8 mouse cellular contexts compared by ENCODE assay signal in genomic region chr14:21847381-21848165, GRCm38 (mm10). TPM values are rescaled to one million over a fixed set of nuclear protein-coding genes. Genes with fewer than 3 reads are reported as not detected.
DNase-seq lines count a peak whose midpoint lies in the region; ATAC-seq and TF ChIP-seq lines count a peak whose summit lies in the region.

No protein-coding gene starts in this region.

- no peak for TF ChIP-seq CTCF in layer of hippocampus, adult 2 months (conservative IDR thresholded peaks at IDR 0.05)

- peaks cover 52% of the 10 kb centered on the region for H3K36me3 ChIP-seq in erythroblast, embryonic 14.5 days (ENCODE audit: control insufficient read depth)
- H3K36me3 ChIP-seq in liver, embryonic 12.5 days, result peaks cover 46% of the 10 kb centered on the region

- H3K4me1 ChIP-seq in erythroblast, embryonic 14.5 days (ENCODE audit: control insufficient read depth), result peaks cover 87% of the 10 kb centered on the region
- peaks cover 93% of the 10 kb centered on the region for H3K4me1 ChIP-seq in liver, embryonic 12.5 days

- H3K4me2 ChIP-seq in liver, embryonic 12.5 days, result peak overlapping the region; percentile 100

- peak overlapping the region; percentile 93 for H3K4me3 ChIP-seq in layer of hippocampus, adult 2 months
- peak overlapping the region; percentile 74 for H3K4me3 ChIP-seq in erythroblast, embryonic 14.5 days (replicated peaks)
- H3K4me3 ChIP-seq in liver, embryonic 12.5 days, result peak overlapping the region; percentile 74

- no peaks in the 10 kb centered on the region for H3K9me3 ChIP-seq in erythroblast, embryonic 14.5 days (ENCODE audit: control insufficient read depth, low read length)
- no peaks in the 10 kb centered on the region for H3K9me3 ChIP-seq in liver, embryonic 12.5 days (replicated peaks)

- WGBS in liver, embryonic 12.5 days (ENCODE audit: insufficient replicate concordance), result under 1% methylated on average over 50 of the region's 50 CpGs

- H3K27ac ChIP-seq in layer of hippocampus, adult 2 months, result peak overlapping the region; percentile 88
- H3K27ac ChIP-seq in liver, embryonic 12.5 days, result peak overlapping the region; percentile 90

- peak; percentile 7; the same call in 1 of the 2 replicates for ATAC-seq in liver, embryonic 12.5 days

- no peaks in the 10 kb centered on the region for H3K27me3 ChIP-seq in erythroblast, embryonic 14.5 days (ENCODE audit: control insufficient read depth)
- H3K27me3 ChIP-seq in liver, embryonic 12.5 days (replicated peaks), result no peaks in the 10 kb centered on the region

- peak overlapping the region; percentile 87 for H3K9ac ChIP-seq in liver, embryonic 12.5 days

- DNase-seq in layer of hippocampus, adult 2 months (ENCODE audit: low spot score in 2 of 2), result peak in 1 of 2 experiments; percentile 32
- DNase-seq in layer of hippocampus, adult 8-10 months (ENCODE audit: low spot score in 2 of 2), result no peak
- DNase-seq in adrenal gland, postnatal 25 days, result peak; percentile 48
- peak; percentile 62 for DNase-seq in induced T-regulatory cell, adult 2 months (ENCODE audit: low read depth)
- peak; percentile 74 for DNase-seq in neural tube, embryonic 10.5 days (ENCODE audit: extremely low spot score, low spot score)
- peak; percentile 71 for DNase-seq in thymus, postnatal 14 days

RNA-seq across cellular contexts. Expression of gene Comtd1, which starts 1.2 kb away (rescaled TPM):
- total RNA-seq in layer of hippocampus, adult 2 months (2021), result 10 to 100 TPM; 25.4 to 27.5 TPM
- 10 to 100 TPM; 25.9 to 34.4 (median 29.7) TPM for total RNA-seq in layer of hippocampus, adult 8-10 months (2022)
- 67.2 and 75.0 TPM in 2 replicates for total RNA-seq in adrenal gland, postnatal 25 days (2021)
- 0.85 and 1.1 TPM in 2 replicates for polyA plus RNA-seq in erythroblast, embryonic 14.5 days (2012)
- polyA plus RNA-seq in liver, embryonic 12.5 days (2016; fragmentation: Nextera tagmentation; extraction: Ambion mirVana), result 35.7 and 41.3 TPM in 2 replicates

RNA-seq across cellular contexts. Expression of gene Vdac2, which starts 22.5 kb away (rescaled TPM):
- 100 to 1,000 TPM; 223 to 230 TPM for total RNA-seq in layer of hippocampus, adult 2 months (2021)
- total RNA-seq in layer of hippocampus, adult 8-10 months (2022), result 100 to 1,000 TPM; 231 to 244 (median 241) TPM
- 168 and 205 TPM in 2 replicates for total RNA-seq in adrenal gland, postnatal 25 days (2021)
- polyA plus RNA-seq in erythroblast, embryonic 14.5 days (2012), result 11.8 and 15.6 TPM in 2 replicates
- 194 and 198 TPM in 2 replicates for polyA plus RNA-seq in liver, embryonic 12.5 days (2016; fragmentation: Nextera tagmentation; extraction: Ambion mirVana)

Comparison
In these comparisons a context has a peak if more than half of its experiments do, and no peak if none do; other contexts are left out.
1. DNase-seq: peak in adrenal gland, postnatal 25 days (single experiment), induced T-regulatory cell, adult 2 months (single experiment), neural tube, embryonic 10.5 days (single experiment) and thymus, postnatal 14 days (single experiment); none in layer of hippocampus, adult 8-10 months (0 of 2).
2. Peak in every context shown above with its lines, with median percentiles within 50 percentile points of each other: H3K4me3 ChIP-seq.